Mouse (Mus musculus): ENCODE measurements around the gene Rdh19.

DNA sequence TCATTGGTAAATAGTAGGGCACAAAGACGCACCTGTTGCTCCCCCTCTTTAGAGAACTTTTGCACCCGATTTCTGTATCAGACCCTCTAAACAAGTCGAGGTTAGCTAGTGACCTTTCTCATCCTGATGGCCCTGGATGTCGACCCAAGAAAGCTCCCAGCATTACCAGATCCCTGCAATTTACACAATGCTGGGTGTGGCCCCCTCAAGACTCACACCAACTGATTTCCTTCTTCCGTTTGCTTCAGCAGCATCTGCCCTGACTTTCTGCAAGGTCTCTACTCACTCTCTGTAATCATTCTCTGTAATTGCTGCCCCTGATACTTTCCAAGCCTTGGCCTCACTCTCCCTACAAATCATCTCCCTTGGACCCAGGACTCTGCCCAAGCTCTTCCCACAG is 47.0 kb downstream of the Rdh19 start:
- TF ChIP-seq MXI1 (IDR thresholded peaks at IDR 0.05; ENCODE audit: low read depth, low read length) (no peak), E2F4 (IDR thresholded peaks at IDR 0.05; ENCODE audit: borderline replicate concordance, low read depth, low read length) (no peak)

All from MEL (cell line).